Mouse (Mus musculus): ENCODE measurements around the gene Snx5. TPM values are rescaled to one million over a fixed set of nuclear protein-coding genes. Genes with fewer than 3 reads are reported as not detected.
A peak's percentile ranks its signal among the peaks of the same experiment; 100 is the strongest.

Snx5 gene
- total RNA-seq, 2 experiments from 2014 or later = 39.6 to 39.8 TPM

DNA sequence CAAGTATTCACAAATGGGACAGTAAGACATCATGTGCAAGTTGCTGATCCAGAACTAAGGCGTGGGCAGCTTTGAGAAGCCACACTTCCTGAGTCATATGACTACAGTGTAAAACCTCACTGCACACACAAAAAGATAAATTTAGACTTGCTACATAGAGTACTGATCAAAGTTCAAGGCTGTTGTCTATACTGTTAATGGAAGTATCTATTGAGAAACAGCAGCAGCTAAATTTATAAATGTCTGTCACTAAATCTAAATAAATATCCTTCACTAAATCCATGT lies 3.0 kb downstream of the Snx5 start:
- DNase-seq = no peak

DNA sequence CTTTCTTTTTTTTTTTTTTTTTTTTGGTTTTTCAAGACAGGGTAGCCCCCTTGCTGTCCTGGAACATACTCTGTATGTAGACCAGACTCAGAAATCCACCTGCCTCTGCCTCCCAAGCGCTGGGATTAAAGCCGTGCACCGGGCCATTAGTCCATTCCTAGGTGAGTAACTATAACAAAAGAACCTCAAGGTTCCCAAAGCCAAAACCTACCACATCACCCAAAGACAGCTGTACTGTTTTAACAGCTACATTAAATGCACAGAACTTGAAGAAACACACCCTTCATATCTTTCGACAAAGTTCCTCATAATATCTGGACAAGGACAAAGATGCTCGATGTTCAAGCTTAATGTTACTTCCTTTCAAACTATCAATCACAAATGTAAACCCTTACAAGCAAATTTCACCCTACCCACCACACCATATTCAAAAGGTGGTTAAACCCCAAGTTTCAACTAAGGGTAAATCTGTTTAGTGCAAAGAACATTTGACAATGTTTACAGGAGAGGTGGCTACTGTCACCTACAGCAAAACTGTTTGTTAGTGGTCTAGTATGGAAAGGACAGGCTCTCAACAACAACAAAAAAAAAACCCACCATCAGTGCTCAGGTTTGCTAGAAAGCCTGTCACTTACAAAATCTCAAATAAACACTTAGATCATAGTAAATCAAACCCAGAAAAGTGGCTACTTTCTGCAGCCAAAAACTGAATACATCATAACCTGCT lies 3.5 kb downstream of the Snx5 start:
- no peak for DNase-seq

DNA sequence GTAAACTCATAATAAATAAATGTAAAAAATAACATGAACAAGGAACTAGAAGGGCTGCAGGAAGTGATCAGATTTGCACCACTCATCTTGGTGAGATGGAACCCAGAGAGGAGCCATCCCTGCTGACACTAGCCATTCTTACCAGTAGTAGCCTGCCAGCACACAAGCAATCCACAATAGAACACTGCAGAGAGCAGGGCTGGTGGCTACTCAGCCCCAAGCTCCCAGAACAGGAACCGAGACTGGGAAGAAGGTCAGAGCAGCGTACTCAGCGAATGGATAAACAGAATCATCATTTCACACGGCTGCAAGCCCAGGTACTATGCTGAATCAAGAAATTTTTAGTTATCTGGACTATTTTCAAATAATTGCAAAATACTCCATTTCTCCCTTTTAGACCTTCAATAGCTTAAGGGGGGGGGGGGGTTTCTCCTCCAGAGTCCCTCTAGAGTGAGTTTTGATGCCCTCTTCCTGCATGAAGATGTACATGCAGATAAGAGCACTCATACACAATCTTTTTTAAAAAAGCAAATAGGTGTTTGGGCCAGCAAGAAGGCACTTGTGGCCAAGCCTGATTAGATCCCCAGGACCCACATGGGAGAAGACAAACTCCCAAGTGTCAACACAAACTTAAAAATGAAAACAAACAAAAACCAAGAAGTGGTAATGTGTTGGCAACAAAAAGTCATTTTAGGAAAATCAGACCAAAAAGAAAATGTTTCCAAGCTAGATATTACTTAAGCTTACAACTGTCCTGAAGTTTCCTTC lies 4.6 kb downstream of the Snx5 start:
- DNase-seq = no peak

DNA sequence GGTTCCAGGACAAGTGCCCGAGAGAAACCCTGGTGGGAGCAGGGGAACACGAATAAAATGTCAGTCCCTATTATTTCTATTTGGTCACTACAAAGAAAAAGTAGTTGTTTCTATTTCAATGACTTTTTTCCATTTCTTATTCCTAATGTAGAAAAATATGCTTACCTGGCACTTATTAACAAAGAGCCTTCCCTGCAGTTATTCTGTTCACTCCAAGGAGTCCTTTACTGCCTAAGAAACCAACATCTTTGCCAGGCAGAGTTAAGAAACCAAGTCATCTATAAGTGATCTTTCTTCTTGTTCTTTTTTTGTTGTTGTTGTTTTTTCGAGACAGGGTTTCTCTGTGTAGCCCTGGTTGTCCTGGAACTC lies 5.6 kb downstream of the Snx5 start:
- no peak for DNase-seq

DNA sequence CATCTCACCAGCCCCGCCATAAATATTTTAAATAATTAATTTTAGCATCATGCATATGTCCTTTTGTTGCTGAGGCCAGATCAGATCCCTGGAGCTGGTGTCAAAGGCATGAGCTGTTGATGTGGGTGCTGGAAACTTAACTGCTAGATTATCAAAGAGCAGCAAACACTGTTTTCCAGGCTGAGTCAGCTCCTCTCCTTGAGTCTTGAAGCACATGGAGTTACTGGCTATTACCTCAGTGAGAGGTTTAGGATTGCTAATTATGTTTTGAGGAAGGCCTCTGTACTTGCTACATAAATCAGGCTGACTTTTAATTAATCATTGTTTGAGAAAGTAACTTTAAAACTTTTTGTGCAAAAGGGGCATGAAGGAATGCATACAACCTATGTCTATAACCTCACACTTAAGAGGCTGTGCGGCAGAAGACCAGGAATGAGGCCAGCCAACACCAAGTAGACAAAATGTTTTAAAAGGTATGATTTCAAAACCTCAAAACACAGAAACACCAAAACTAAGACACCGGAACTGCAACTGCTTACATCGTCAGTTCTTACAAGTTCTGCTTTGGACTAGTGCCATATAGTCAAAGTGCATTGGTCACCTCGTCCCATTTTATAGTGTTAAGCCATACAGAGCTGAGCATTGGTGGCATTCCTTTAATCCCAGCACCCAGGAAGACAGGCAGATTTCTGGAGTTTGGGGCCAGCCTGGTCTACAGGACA lies 6.1 kb downstream of the Snx5 start:
- no peak for DNase-seq

DNA sequence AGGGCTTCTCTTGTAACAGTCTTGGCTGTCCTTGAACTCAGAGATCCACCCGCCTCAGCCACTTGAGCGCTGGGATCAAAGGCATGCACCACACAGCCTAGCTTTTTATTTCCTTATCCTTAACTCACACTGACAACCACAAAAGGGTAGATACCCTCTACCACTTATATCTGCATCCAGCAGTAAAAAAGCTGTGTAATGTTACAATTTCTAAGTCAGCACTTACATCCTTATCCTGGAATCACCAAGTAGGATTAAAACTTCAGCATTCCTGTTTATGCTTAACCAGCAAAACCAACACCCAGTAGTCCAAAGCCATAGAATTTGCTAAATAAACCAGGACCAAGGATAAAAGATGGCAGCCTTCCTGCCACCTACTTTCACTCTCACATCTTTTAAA lies 7.9 kb downstream of the Snx5 start:
- DNase-seq = no peak

DNA sequence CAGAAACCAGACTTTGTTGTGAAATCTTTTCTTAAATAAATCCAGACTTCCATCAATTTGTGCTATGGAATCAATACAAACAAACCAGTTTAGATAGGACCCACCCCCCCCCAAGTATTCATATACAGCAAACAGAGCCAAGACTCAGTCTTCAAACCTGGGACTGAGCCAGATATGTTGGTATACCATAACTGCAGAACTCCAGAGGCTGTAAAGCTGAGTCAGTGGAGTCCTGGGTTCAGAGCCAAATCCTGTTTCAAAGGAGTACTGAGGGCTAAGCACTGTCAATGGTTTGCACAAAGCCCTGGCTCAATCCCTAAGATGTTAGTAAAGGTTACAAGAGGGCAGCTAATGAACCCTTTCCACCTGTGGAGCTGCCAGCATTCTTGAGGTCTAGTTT lies 20.6 kb downstream of the Snx5 start:
- no peak for DNase-seq

DNA sequence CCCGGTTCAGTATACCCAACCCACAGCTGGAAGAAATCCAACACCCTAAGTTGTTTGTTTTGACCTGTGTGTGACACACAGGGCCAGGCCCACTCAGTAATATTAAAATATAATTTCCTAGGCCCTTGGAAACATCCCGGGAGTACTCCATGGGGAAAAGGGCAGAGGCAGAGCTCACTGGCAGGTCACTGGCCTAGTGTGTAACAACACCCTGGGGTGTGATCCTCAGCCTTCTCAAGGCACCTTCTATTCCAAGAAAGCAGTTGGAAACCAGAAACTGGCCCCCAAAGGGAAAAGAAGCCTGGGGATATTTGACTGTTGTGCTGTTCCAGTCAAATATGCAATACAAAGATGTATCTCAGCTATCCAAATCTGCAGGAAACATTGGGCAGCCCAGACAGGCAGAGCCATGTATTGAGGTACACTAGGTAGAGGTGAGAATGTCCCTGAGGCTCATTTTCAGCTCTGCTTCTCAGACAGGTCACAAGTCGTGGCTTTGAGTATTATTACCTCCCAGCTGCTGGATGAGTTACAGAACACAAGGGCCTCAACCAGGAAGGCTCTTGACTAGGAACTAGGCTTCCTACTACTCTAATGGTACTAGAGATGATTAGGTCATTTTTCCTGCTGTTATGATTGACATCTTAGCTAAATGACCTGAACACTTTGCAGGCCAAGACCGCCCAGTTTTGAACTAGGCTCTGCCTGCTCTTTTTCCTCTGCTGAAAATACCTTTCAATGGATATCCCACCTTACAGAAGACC lies 21.9 kb downstream of the Snx5 start:
- DNase-seq = no peak

DNA sequence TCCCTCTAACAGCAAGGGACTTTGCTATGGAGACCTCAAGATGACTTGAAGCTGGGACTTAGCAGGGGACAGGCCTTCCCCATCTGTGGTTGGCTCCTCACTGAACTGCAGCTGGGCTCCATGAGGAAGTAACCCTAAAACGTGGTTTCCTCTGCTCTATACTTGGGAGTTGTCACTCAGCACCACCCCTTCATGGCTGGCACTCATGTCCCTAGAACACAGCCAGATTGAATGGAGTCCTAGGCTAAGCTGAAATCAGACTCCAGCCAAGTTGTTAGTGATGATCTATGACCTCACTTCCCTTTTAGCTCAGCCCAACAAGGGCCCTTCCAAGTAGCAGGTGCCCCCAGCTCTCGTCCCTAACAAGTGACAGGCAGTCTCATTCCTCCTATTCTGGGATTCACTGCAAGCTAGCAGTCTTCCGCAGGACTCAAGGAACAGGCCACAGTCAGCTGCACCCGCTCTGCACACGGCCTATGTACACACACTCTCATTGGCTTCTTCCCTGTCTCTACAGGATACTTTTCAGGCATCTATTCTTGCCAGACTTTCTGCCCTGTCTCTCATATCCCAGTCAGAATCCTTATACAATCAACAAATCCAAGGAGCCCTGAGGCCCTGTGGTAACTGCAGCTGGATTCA lies 23.2 kb downstream of the Snx5 start:
- peak; percentile 58 for DNase-seq

DNA sequence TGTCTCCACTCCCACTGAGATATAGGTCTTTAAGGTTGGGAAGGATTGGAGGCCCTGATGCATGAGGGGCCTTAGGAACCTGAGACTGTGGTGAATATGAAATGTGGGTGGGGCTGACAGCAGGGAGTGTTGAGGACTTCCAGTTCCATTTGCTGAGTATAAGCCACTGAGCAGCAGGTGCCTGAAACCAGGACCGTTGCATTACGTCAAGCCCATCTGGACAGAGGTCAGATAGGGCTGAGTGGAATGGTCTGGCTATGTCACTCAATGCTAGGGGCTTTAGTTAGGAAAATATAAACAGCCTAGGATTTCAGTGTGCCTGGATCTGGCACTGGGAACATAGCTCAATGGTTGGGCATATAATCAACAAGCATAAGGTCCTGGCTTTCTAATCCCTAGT lies 24.4 kb downstream of the Snx5 start:
- DNase-seq = no peak

DNA sequence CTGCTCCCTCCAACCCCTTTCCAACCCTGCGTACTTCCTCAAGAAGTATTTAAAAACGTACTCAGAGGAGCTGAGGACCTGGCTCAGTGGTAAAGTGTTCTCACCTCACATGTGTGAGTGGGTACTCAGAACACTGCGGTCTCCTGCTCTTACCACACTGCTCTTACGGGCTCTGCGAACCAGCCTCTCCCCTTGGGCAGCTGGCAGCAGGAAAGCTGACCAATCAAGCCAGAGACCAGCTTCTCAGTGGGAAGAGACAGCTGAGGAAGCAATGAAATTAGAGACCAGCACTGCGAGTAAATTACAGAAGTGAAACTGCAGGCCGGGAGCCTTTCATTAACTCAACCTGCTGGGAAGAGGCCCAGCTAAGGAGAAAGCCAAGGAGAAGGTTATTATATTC lies 25.2 kb downstream of the Snx5 start:
- DNase-seq = peak; percentile 62

DNA sequence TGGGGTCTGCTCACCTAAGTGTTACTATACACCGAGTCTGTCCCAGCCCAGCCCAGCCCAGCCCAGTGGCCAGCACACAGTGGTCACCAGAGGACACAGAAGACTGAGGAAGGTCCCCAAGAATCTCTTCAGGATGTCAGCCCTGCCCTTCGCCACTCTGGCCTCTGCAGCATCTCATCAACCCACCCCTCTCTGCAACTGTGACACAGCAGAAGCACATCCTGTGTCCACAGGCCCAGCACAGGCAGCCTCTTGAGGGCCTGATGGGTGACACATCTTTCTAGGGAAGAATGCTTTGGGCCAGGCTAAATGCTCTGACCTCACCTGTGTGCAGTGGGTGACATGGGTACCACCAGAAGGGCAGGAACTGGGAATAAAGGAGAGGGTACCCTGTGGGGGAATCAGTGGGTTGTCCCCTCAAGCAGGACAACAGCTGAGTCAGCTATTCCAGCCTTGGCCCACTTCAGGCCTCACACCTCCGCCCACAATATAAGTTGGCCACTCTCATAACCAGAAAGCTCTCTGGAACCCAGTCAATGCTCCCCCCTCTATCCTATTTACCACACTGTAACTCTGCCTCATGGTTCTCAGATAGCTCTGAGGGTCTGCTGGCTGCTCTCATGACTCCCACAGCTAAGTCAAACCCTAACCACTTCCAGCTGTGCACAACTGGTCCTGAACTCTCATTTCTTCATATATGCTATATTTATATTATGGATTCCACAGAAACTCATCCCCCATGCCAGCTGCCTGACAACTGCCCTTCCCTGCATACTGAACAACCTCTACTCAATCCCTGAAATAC lies 30.4 kb downstream of the Snx5 start:
- no peak for DNase-seq

DNA sequence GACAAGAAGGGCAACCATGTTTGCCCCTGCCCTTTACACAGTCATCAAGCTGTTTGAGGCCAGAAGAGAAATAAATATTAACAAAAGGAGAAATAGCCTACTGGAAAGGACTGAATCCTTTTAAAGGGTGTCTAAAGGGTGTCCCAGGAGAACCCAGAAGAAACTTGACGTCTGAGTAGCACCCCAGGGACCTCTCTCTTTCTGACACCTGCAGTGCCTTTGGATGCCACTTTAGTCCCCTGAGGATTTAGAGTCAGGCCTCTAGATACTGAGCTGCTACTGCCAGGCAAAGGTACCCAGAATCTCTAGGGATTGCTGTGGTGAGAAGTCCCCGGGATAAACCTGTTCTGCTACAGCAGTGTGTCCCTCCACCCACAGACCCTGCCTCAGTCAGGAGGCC lies 31.4 kb downstream of the Snx5 start:
- no peak for DNase-seq

DNA sequence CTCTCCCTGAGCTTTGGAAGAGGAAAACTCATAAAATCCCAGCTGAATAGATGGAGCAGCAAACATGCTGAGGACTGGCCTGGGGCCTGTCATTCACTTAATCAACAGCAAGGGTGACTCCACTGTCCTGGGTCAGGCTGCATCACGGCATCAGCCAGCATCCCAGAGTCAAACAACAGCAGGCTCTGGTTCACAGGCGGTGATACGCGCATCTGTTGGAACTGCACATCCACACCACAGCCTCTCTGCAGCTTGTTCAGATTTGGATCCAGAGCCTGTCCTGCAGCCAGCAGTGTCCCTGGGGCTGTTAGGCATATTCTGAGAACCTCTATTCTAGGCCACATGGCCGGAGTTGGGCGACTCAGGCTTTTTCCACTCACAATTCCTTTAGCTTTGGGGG lies 32.4 kb downstream of the Snx5 start:
- DNase-seq = peak; percentile 86

DNA sequence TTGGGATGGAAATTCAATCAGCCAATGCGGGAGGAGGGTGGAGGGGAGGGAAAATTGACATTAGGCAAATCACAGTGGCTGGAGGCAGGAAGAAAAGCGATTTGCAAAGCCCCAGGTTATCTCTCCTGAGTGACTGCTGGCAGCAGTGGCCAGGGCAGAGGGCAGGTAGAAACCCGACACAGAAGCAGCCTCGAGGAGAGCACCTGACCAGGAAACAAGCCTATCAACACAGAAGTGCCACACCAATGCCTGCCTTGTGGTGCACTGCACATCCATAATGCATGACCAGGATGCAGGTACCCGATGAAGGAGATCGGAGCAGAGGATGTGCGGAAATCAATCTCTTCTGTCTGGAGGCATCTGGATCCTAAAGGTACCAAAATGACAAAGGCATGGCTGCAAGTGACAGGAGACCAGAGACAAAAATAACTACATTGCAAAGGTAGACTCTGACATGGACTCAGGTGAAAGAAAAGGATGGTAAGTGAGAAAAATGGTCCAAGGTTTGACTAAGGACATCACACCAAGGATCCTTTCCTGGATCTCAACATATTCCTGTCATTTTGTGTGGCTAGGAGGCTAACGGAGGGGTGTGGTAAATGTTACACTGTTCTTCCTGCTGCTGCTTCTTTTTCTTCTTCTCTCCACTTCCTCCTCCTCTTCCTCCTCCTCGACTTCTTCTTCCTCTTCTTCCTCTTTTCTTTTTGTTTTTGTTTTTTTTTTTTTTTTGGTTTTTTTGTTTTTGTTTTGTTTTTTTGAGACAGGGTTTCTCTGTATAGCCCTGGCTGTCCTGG lies 33.7 kb downstream of the Snx5 start:
- no peak for DNase-seq

DNA sequence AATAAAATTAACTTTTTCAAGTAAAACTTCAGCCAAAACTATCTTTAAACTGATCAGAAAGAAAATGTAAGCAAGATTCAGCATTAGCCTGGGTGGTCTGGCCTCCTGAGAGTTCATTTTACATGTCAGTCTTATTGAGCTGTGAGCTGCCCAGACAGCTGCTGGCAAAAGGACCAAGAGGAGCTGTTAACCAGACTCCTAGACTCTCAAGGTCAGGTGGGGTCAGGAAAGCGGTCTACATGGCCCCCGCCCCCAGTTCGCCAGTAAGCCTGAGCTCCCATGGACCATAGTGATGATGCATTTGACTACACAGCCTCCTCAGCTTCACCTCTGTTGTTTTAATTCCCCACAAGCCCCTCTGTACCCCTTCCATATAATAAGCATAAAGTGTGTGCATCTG lies 34.9 kb downstream of the Snx5 start:
- DNase-seq = no peak

DNA sequence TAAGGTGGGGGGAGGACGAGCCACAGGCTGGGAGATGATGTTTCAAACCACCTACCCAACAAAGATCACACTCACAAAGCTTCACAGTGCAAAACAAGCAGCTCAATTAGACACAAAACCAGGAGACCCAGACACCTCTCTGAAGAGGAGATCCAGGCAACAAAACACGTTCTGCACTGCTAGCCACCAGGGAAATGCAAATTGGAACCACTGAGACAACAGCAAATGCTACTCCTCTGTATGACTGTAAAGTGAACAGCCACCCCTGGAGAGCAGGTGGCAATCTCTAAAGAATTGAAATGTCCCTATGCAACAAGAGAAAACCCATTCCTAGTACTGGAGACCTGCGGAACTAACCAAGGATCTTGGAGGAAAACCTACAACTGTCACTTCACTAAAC lies 37.2 kb downstream of the Snx5 start:
- no peak for DNase-seq

DNA sequence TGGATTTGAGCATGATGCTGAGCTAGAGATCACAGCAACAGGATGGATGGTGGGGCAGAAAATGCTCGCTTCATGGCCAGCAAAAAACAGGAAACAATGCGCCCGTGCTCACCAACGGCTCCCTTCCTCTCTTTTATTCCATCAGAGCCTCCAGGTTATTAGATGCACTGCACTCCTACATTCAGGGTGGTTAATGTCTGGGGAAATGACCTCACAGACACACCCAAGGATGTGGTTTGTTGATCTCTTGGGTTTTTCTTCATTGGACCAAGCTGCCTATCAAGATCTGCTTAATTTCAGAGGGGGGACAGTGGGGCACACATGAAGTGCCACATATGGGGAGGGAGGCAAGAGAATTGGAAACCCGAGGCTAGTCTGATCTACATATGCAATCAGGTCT lies 39.6 kb downstream of the Snx5 start:
- DNase-seq = no peak

DNA sequence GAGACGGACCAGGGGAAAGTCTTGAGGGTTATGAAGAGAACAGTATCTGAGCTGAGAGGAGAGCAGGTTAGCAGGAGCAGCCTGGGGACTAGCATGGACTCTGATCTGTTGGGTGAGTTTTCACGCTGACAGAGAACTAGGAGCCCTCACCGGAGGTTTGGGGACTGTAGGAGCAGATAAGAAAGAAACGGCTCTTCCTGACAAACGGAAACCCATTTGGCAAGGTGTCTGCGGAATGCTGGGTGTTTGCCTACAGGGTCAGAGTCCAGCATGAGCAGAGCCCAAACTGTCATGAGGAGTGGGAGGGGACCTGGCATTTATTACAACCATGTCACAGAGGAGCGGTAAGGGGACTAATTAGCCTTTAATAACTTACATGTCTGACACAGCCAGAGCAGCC lies 40.2 kb downstream of the Snx5 start:
- DNase-seq = no peak

DNA sequence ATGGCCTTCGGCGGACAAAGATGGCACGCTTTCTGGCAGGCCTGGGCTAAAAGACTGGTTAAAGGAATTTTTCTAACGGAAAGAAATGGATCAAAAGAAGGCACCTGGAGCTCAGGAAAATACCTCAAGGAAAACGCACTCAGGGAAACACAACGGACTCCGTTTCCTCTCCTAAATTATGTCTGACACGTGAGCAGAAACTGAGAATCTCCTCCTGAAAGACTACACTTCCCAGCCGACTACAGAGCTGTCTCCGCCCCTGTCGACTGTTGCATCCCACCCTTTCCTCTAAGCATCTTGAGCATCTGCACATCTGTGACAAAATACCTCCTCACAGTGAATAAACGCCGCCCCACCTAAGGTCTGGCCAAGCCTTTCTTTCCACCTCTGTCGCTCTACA lies 41.1 kb downstream of the Snx5 start:
- no peak for DNase-seq
